Mouse (Mus musculus) spleen, adult 18-20 months (tissue): ENCODE data around the gene Dazap1.

Source experiments
- DNase-seq, 2 experiments: peaks; one replicate each; pipeline ENCODE4 v3.0.0; 2022; ENCODE audit warnings: mixed read lengths in 2 of 2

Dazap1 gene

DNA sequence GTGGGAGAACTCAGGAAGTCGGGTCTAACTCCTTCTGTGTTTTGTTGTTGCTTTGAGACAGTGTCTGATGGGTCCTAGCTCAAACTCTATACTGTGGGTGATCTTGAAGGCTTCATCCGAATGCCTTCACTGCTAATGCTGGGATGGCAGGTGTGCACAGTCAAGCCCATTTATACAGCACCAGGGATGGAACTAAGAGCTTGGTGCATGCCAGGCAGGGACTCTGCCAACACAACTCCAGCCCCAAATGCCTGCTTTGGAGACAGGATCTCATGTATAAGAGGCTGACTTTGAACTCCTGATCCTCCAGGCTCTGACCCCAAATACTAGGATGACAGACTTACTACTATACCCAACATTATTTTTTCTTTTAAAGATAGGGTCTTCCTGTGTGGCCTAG is 11.2 kb upstream of the Dazap1 start:
- DNase-seq: no peak

DNA sequence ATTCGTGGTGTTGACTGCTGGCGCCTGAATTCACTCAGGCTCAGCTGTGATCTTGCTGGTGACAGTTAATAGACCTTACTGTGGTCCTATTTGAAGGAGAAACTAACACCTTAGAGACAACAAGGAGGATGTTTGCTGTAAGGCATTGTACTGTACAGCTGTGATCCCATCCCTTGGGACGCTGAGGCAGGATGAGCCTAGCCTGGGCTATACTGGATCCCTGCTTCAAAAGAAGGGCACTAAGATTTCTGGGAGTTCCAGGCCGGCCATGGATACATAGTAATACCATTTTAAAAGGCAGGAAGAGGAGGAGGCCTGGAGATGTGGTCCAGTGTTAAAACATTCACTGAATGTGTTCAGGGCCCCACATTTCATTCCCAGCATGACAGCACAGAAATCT is 10.7 kb upstream of the Dazap1 start:
- DNase-seq: no peak

DNA sequence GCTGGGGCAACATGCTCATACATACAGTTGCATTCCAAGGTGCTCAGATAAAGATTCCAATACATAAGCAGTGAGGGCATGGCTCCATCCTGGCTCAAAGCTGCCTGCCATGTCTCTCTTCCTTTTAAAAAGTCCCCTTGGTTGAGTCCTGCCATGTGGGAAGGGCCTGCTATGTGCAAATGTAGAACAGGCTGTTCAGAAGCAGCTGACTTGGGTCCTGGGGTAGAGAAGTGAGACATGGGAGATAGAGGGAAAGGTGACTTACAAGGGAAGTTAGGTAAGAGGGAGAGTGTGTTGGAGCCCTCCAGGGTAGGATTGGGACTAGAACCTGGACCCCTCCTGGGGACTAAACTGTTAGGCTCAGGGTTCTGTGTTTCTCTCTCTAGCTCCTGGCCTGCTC is 9.3 kb upstream of the Dazap1 start:
- DNase-seq: no peak

DNA sequence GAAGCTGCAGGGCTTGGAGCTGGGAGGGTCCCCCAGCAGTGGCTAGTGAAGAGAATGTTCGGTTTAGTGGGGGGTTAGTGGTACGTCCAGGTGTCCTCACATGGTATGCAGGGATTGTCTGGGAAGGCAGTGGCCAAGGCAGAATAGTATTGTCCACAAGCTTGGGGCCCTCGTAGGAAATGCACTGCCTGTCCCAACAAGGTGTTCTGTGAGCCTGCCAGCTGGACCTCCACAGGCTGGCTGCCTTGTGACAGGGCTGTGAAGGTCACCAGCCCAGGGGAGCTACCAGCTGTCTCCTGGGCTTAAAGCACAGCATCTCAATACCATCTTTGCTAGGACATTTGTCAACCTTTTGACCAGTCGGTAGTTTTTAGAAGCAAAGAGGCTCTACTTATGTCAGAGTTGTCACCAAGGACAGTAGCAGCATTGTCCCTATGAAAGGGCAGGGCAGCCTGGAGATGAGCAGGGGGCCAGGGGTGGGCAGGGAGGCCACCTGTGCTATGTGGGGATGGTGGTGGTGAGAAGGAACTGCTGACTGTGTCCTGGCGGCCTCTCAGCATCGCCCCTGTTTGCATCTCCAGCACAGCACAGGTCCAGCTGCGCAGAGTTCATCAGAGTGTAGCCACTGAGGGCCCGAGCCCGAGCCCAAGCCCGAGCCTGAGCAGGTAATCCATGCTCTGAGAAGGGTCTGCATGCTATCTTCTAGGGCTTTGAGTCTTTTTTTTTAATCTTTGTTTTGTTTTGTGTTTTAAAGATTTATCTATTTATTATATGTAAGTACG is 8.6 kb upstream of the Dazap1 start:
- DNase-seq: no peak

DNA sequence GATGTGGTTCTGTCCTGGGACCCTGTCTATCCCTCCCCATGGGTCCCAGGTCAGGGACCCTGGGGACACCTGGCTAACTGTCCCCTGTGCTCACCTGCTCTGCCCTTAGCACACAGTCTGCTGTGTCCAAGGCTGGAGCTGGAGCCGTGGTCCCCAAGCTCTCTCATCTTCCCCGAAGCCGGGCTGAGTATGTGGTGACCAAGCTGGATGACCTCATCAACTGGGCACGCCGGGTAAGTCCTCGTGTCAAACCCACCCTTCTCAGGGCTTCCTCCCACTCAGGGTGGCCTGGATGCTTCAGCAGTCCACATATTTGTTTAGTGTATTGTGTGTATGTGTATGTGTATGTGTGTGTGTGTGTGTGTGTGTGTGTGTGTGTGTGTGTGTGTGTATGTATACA is 7.7 kb upstream of the Dazap1 start:
- no peak for DNase-seq

DNA sequence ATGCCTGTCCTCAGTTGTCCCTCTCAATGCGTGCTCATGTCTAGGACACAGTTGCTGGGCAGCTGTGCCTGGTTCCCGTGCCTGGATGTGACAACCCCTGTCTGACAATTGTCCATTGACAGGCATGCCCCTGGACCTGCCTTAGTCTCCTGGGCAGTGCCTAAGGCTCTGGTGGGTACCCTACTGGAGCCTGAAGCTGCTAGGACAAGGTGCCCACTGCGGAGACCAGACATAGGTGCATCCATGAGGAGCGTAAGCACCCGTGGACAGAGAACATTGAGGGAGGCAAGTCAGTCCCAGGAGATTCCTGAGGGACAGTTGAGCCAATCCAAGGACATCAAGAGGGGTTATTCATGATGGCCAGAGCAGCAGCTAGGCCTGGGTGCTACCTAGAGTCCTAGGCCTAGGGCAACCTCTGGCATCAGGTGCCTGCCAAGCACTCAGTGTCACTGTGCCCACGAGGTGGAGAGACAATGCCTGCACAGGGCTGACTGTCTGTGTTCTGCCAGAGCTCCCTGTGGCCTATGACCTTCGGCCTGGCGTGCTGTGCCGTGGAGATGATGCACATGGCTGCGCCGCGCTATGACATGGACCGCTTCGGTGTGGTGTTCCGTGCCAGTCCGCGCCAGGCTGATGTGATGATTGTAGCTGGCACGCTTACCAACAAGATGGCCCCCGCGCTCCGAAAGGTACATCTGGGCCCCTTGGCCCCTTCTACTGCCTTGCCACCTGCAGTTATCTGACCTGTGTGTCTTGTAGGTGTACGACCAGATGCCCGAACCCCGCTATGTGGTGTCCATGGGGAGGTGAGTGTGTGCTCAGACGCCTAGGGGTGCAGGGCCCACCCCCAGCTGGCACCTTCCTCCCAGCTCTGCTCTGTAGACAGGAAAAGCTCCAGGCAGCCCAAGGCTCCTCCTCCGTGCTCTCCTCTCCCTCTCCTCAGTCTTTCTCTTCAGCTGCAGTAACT is 6.7 kb upstream of the Dazap1 start:
- no peak for DNase-seq

DNA sequence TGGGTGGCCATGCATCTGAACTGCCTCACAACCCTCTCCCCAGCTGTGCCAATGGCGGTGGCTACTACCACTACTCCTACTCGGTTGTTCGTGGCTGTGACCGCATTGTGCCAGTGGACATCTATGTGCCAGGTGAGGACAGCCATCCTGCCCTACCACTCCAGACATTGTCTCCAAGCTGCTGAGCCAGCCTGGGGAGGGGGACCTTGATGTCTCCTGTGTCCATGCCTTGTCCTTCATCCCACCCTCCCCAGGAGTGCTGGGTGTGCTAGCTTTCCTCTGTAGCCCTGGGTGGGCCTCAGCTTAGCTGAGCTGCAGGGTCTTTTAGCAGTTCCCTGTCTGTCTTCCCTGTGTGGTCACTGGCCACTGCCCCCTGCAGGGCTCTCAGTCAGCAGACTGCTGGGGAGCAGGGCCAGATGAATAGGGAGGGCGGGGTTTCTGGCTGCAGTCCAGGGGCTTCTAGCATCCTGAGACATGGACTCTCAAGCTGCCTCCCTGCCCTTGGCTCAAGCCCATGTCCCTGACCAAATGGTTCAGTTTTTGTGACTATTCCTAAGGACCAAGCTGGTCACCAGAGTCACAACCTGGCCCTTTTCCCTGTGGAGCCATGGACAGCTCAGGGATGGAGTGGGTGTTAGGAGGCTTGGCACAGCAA is 5.3 kb upstream of the Dazap1 start:
- no peak for DNase-seq

DNA sequence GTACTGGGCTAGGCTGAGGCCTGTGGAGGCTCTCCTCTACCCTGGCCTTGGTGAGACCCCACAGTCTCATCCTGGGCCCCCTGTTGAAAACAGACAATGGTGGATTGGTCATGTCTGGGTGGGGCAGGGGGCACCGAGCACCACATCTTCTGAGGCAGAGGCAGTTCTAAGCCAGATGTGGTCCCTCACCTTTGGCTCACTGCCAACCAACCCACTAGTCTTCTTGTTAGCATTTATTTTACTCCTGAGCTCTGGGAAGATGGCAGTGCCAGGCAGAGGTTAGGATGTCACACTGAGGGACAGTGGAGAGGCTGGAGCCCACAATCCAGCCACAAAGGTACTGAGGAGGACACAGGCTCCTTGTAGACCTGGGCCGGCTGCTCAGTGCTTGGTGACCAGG is 3.4 kb upstream of the Dazap1 start:
- DNase-seq: no peak

DNA sequence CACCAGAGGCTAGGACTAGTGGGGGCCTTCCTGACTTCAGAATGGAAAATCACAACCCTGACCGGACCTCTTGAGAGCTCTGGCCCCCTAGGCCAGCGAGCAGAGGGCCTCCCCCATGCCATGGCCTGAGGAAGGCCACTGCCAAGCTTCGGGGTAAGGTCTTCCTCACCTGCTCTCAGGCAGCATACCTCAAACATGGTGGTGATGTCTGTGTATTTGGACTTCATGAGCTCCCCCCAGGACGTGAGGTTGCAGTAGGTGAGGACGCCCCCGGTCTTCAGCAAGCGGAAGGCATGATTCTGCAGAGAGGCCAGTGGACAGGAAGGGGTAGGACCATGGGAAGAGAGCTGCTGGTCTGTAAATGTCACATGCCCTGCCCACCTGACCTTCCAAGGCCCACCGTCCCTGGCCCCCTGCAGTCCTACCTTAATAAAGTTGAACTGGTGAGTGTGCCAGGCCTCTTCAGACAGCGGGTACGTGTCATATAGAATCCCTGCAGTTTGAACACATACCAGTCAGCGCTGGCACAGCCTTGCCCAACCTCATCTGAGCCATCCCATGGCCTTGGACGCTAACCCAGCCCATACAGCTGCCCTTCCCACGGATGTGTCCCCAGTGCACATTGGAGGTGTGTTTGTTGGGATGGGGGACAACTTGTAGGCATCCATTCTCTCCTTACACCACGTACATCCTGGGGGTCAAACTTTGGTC is 2.4 kb upstream of the Dazap1 start:
- DNase-seq: no peak

DNA sequence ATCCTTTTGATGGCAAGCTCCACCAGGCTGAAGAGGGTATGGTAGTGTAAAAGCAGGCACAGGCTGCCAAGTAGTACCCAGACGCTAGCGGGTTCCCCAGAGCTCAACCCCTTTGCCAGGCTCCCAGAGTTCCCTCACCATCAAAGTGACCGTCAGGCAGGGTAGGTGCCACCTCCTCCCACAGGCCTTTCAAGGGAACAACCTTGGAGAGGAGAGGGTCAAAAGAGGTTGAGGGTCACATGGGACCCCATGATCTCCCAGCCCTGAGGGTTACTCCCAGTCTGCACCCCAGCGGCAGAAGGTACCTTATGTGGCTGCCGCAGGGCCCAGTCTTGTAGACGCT is 1.9 kb upstream of the Dazap1 start:
- DNase-seq: no peak

DNA sequence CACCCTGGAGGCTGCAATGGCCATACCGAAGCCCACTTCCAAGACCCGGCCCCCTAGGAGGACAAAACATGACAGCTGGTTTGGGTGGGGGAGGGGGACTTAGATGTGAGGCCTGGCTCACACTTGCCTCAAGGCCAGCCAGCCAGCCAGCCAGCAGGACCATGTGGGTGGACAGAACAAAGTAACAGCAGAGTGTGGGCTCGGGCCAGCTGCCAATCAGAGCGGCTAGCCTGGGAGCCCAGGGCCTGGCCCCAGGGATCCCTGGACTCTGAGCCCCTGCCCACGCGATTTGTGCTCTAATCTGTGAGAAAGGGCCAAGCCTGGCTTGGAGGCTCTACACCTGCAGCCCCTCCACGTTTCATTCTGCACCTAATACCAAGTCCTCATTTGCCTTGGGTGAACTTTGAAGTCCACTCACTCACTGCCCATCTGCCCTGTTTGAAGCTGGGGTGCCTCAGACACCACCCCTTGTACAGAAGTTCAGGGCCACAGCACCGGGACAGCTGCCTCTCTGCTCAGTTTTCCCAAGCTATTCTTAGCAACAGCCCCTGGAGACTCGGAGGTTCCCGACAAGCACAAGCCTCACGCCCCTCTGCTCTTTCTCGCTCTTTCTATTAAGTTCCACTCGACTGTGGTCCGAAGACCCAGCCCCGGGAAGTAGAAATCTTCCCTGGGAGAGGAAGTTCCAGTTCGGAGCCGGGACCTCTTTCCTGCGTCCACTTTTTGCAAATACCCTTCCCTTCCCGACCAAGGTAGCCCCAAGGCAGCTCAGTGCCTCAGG is 1.2 kb upstream of the Dazap1 start:
- no peak for DNase-seq

DNA sequence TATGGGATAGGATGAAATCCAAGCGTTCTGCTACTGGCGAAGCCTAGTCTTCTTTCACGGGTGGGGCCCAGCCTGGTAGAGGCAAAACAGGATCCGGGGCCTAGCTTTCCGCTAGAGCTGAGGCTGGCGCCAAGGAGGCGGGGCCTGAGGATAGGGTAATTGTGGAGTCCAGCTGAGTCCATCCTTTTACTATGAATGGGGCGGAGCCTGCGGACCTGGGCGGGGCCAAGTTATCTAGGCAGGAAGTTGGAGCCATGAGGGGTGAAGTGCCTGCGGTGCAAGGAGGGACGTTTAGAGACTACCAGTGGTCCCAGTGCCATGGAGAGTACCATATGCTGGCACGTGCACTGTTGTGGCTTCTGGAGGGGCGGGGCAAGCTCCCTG is 291 bp downstream of the Dazap1 start:
- peak; percentile 90 to 96 for DNase-seq

DNA sequence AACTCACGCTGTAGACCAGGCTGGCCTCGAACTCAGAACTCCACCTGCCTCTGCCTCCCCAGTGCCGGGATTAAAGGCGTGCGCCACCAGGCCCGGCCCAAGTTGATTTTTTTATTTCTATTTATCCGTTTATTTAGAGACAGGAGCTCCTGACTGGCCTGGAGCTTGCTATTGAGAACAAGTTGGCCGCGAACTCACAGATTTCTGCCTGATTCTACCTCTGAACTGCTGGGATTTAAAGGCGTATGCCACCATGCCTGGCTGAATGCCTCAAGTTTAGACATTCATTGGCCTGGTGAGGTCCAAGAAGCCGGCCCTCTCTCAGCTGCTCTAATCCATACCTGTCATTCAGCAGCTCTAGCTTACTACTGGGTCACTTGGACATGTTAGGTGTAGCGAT is 883 bp downstream of the Dazap1 start:
- DNase-seq: no peak

DNA sequence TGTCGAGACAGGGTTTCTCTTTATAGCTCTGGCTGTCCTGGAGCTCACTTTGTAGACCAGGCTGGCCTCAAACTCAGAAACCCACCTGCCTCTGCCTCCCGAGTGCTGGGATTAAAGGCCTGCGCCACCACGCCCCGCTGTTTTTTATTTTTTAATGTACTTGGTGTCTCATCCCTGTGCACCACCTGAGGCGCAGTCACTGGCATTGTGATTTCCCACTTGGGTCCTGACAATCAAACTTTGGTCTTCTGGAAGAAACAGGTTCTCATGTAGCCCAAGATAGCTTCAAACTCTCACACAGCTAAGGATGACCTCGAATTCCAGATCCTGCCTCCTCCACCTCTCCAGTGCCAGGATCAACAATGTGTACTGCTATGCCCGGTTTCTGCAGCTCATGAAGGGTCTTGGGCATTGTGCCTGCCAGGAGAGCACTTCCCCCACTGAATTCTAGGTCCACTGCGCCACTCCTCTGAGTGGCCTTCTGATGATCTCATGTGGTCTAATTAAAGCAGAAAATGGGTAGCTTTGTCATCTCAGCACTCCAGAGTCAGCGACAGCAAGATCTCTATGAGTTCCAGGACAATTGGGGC is 1.6 kb downstream of the Dazap1 start:
- no peak for DNase-seq

DNA sequence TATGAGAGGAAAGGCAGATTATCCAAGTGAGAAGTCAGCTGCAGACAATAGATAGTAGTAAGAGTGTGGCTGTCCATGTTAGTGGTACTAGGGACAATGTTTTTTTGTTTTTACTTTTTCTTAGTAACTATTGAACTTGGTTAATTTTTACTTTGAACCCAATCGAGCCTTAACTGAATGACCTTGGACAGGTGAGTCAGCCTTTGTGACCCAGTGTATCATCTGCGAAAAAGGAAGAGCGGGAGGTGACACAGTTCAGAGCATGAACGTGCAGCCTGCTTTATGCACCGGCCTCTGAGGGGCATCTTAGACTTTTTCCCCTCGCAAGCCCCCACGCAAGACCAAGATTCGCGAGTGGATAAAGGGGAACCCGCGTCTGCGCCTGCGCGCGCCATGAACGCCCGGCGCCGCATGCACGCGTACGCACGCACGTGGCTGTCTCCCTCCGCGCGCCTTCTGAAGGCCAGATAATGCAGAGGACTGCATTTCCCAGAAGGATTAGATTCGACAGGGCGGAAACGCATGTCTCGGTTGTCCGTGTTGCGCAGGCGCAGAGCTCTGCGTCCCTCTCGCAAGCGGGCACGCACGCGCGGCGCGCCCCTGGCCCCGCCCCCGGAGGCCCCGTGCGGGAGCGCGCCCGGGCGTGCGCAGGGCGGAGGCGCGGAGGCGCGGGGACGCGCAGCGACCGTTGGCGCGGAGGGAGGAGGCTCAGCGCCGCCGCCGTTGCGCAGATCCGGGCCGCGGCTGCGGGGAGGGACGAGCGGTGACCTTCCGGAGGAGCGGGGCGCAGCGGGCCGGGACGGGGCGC is 3.3 kb downstream of the Dazap1 start:
- DNase-seq: peak; percentile 98

DNA sequence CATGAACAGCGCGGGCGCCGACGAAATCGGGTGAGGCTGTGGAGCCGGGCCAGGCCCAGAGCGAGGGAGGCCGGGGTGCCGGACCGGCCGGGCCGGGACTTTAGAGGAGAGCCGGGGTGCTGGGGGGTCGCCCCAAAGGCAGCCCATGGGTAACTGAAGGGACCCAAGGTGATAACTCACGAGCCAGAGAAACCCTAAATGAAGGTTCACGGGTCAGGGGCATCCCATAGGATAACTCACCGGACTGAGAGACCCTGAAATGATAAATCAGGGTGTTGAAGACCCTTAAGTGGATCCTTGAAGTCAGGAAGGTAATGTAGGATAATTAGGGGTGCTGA is 3.8 kb downstream of the Dazap1 start:
- no peak for DNase-seq

DNA sequence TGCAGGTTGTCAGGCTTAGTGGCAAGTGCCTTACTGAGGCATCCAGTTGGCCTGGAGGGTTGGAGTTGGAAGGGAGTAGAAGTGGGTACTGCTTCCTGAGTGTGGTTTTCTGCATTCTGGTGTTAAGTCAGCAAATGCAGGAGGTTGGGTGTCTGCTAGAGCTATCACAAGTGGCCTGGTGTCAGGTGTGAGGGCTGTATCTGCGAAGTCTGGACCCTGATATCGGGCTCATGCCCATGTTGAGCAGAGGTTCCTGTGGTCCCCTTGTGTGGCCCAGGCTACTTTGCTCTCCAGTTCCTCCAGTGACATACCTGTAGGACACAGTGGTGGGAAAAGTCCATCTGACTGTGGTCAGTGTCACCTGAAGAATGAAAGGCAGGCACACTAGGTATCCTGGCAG is 8.8 kb downstream of the Dazap1 start:
- no peak for DNase-seq

DNA sequence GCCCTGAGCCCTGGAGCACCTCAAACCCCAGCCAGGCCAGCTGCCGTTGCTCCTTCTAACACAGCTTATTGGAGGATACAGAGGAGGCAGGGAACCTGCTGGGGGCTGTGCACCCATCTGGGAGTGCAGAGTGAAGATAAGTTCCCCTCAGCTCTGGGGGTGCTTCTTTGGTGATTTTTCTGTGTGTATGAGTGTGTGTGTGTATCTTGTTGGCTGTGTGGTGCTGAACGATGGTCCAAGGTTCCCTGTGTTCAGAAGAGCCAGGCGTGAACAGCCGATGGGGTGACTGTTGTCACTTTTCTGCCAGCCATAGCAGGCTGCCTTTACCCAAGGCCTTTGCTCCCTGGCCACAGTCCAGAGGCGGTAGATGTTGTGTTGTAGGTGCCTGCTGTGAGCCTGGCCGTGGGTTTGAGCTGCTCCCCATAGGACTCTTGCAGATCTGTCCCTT is 9.5 kb downstream of the Dazap1 start:
- no peak for DNase-seq

DNA sequence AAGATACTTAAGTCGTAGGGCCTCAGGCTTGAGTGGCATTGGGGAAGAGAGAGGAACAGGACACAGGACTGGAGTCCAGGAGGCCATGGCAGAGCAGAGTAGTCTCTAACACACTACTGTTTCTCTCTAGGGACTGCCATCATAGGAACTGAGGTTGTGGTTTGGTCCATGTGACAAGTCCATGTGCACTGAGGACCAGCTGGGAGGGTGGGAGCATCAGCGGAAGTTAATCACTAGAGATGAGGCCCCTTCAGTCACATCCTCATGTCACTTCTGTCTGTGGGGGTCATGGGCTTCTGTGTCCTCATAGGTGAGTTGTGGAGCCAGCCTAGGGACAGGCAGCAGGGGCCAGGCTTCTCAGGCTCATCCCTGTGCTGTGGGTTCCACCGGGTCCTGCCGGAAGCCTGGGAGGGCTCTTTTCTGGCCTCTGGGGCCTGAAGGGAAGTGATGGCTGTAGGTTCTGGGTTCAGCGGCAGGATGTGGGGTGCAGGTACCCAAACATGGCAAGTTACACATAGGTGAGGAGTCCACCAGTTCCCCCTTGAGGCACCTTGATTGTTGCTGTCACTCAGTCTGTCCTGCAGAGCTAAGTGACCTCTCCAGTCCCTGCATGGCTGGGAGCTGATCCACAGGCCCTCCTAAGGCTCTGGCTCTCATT is 10.0 kb downstream of the Dazap1 start:
- no peak for DNase-seq

DNA sequence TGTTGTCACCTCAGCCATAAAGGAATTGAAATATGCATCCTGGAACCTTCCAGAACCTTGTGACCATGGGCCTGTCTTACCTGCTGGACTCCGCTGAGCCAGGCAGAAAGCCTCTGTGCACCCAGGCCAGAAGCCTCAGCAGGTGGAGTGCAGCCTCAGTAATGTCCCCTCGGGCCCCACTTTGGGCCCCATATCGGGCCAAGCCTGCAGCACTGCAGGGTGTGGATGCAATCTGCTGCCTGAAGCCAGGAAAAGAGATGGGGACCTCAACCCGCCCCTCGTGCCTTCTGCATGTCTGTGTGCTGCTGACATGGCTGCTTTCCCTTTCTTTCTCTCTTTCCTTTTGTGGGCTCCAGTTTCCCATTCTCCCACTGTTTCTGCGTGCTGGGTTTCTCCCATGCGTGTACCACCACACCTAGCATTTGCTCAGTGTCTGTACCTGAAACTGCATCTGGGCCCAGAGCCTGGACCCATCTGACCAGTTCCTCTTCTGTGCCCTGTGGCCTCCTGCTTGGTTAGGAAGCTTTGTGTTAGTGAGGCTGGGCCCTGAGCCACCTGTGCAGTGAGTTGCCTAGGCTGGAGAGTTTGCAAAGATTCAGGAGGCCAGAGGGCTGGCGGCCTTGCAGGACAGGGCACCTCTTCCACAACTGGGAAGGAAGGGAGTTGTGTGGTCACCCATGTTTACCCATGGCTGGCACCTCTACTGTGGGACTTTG is 10.7 kb downstream of the Dazap1 start:
- no peak for DNase-seq
